Mouse (Mus musculus) stomach, embryonic 16.5 days (tissue): Measurements from ENCODE around the gene Cd164. TPM values are rescaled to one million over a fixed set of nuclear protein-coding genes. Genes with fewer than 3 reads are reported as not detected.
A peak's percentile ranks its signal among the peaks of the same experiment; 100 is the strongest.
"Not testable (repeated sequence)": the region's sequence is repeated elsewhere in the genome, so short reads cannot be mapped to it uniquely, and the experiment has no call there.

Source experiments
- ATAC-seq: fragments of 200-750 bp; cut with Nextera tagmentation; 2 replicates; pipeline ENCODE4 v1.8.0; 2017; ENCODE audit warnings: moderate number of reproducible peaks, moderate TSS enrichment; ENCODE audit not compliant: insufficient read depth, low FRiP score
- H3K27ac ChIP-seq: fragments of 300-500 bp; sonication (generic); 2 replicates; pipeline ENCODE4 v1.5.1; 2014; ENCODE audit warnings: low read length
- H3K27me3 ChIP-seq: fragments of 300-500 bp; sonication (generic); 2 replicates; pipeline ENCODE4 v1.6.1; 2014; ENCODE audit warnings: low read length, control low read depth, mixed read lengths; ENCODE audit not compliant: control insufficient read depth, insufficient read depth
- H3K36me3 ChIP-seq: fragments of 300-500 bp; sonication (generic); 2 replicates; pipeline ENCODE4 v1.6.1; 2014; ENCODE audit warnings: low read length; ENCODE audit not compliant: control insufficient read depth, insufficient read depth
- H3K4me1 ChIP-seq: fragments of 300-500 bp; sonication (generic); 2 replicates; pipeline ENCODE4 v1.6.1; 2014; ENCODE audit warnings: low read length, control low read depth, mixed read lengths; ENCODE audit not compliant: control insufficient read depth, insufficient read depth
- H3K4me2 ChIP-seq: fragments of 300-500 bp; sonication (generic); 2 replicates; pipeline ENCODE4 v1.6.1; 2014; ENCODE audit warnings: low read depth, low read length, mixed read lengths
- H3K4me3 ChIP-seq: fragments of 300-500 bp; sonication (generic); replicated peaks from 2 replicates; pipeline ENCODE4 v1.5.1; 2014; ENCODE audit warnings: mild to moderate bottlenecking, low read length
- H3K9ac ChIP-seq: fragments of 300-500 bp; sonication (generic); 2 replicates; pipeline ENCODE4 v1.6.1; 2014; ENCODE audit warnings: low read length
- H3K9me3 ChIP-seq: fragments of 300-500 bp; sonication (generic); replicated peaks from 2 replicates; pipeline ENCODE4 v1.6.1; 2016; ENCODE audit warnings: low read length, control low read depth; ENCODE audit not compliant: control insufficient read depth
- WGBS: fragments of 180-500 bp; shearing (Covaris S2); extraction: QIAGEN DNeasy Blood & Tissue Kit; methylation state at CpG from one replicate; pipeline ENCODE4 v1.1.7; 2014; 5-methylcytosine and 5-hydroxymethylcytosine counted together
- polyA plus RNA-seq: library from polyadenylated mRNA; unstranded; fragments of >200 nt; fragmentation: Nextera tagmentation; extraction: Ambion mirVana; gene quantifications from 2 replicates; pipeline ENCODE4 v1.2.1, GENCODE M21; 2015

Cd164 gene
- polyA plus RNA-seq, 1 experiment from 2014 or later: 181 TPM

- H3K9ac ChIP-seq: peak within 1 kb of the TSS; percentile 85
- peak within 1 kb of the TSS; percentile 100 for H3K4me2 ChIP-seq
- H3K36me3 ChIP-seq: no peaks in the 10 kb centered on the region
- no peaks in the 10 kb centered on the region for H3K27me3 ChIP-seq
- H3K4me1 ChIP-seq: peaks cover 17% of the 10 kb centered on the region
- ATAC-seq: peak; percentile 92
- WGBS: under 1% methylated on average over 50 of the region's 50 CpGs
- H3K4me3 ChIP-seq: peak within 1 kb of the TSS; percentile 79
- H3K9me3 ChIP-seq: no peaks in the 10 kb centered on the region
- peak within 1 kb of the TSS; percentile 64 for H3K27ac ChIP-seq
Observed at GRCm38 (mm10) chr10:41489708-41490517, 29.3 kb upstream of the Cd164 start, which contains the start of the genes Smpd2 and Ppil6. TSS of gene Smpd2 (minus strand) at chr10:41490369. TSS of gene Ppil6 (plus strand) at chr10:41490439.

- H3K9me3 ChIP-seq: no peaks in the 10 kb centered on the region
- H3K4me3 ChIP-seq: peak overlapping the region; percentile 79
- H3K4me1 ChIP-seq: peaks cover 17% of the 10 kb centered on the region
- under 1% methylated on average over 29 of the region's 29 CpGs for WGBS
- no peaks in the 10 kb centered on the region for H3K27me3 ChIP-seq
- no peak overlapping the region for H3K27ac ChIP-seq
- no peaks in the 10 kb centered on the region for H3K36me3 ChIP-seq
- ATAC-seq: no peak
- peak overlapping the region; percentile 85 for H3K9ac ChIP-seq
- H3K4me2 ChIP-seq: peak overlapping the region; percentile 100
Observed at GRCm38 (mm10) chr10:41490518-41490873, 28.7 kb upstream of the Cd164 start.

GRCm38 (mm10) chr10:41491111-41491510 lies 28.1 kb upstream of the Cd164 start:
- Histone ChIP-seq H3K9ac (no peak overlapping the region), H3K4me3 (no peak overlapping the region), H3K27me3 (no peaks in the 10 kb centered on the region), H3K4me2 (no peak overlapping the region), H3K36me3 (no peaks in the 10 kb centered on the region), H3K4me1 (peaks cover 17% of the 10 kb centered on the region), H3K27ac (no peak overlapping the region), H3K9me3 (no peaks in the 10 kb centered on the region)
- 41% methylated on average over 4 of the region's 4 CpGs for WGBS
- no peak for ATAC-seq

GRCm38 (mm10) chr10:41500941-41501340 lies 18.3 kb upstream of the Cd164 start:
- H3K4me3 ChIP-seq: no peak overlapping the region
- H3K4me2 ChIP-seq: no peak overlapping the region
- 57% methylated on average over 4 of the region's 4 CpGs for WGBS
- no peaks in the 10 kb centered on the region for H3K4me1 ChIP-seq
- no peak overlapping the region for H3K9ac ChIP-seq
- H3K36me3 ChIP-seq: no peaks in the 10 kb centered on the region
- H3K9me3 ChIP-seq: no peaks in the 10 kb centered on the region
- ATAC-seq: no peak
- no peak overlapping the region for H3K27ac ChIP-seq
- H3K27me3 ChIP-seq: no peaks in the 10 kb centered on the region

DNA sequence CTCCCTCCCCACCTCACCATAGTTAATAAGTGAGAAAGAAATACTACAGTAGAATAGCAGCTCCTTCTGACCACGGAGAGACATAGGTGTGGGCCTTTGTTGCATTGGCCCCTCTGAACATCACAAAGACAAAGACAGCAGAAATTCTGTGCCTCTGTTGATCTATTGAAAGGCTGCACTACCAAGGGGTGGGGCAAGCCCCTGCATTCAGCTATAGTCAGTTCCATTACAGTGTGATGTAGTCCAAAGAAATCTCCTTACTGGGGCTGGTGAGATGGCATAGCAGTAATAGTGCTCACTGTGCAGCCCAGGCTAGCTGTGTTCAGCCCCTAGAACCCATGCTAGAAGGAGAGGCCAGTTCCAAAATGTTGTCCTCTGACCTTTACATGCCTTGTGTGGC lies 14.2 kb upstream of the Cd164 start:
- H3K27me3 ChIP-seq: no peaks in the 10 kb centered on the region
- H3K36me3 ChIP-seq: no peaks in the 10 kb centered on the region
- no peak overlapping the region for H3K27ac ChIP-seq
- H3K9me3 ChIP-seq: no peaks in the 10 kb centered on the region
- WGBS: 82% methylated on average over 1 of the region's 1 CpGs
- no peak for ATAC-seq
- no peak overlapping the region for H3K4me2 ChIP-seq
- peaks cover 2% of the 10 kb centered on the region; the same call in 1 of the 2 replicates for H3K4me1 ChIP-seq
- H3K4me3 ChIP-seq: no peak overlapping the region
- H3K9ac ChIP-seq: no peak overlapping the region

DNA sequence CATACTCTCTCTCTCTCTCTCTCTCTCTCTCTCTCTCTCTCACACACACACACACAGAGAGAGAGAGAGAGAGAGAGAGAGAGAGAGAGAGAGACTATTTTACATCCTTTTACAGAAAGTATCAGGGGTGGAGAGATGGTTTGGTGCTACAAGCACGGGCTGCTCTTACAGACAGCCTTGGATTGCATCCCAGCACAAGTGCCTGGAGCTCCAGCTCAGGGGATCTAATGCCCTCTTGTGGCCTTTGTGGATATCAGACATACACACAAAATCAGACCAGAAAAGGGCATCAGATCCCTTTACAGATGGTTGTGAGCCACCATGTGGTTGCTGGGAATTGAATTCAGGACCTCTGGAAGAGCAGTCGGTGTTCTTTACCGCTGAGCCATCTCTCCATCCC lies 13.8 kb upstream of the Cd164 start:
- H3K4me3 ChIP-seq, H3K9ac ChIP-seq, H3K4me2 ChIP-seq, H3K27me3 ChIP-seq, H3K36me3 ChIP-seq, H3K27ac ChIP-seq, H3K4me1 ChIP-seq, H3K9me3 ChIP-seq: not testable (repeated sequence)
- ATAC-seq: peak; percentile 58; the same call in 1 of the 2 replicates
- 2% methylated on average over 3 of the region's 3 CpGs for WGBS

GRCm38 (mm10) chr10:41509160-41509559 lies 10.1 kb upstream of the Cd164 start:
- 34% methylated on average over 2 of the region's 2 CpGs for WGBS
- no peaks in the 10 kb centered on the region for H3K36me3 ChIP-seq
- H3K9me3 ChIP-seq: no peaks in the 10 kb centered on the region
- no peak overlapping the region for H3K4me3 ChIP-seq
- H3K9ac ChIP-seq: no peak overlapping the region
- no peaks in the 10 kb centered on the region for H3K27me3 ChIP-seq
- H3K4me1 ChIP-seq: peaks cover 2% of the 10 kb centered on the region; the same call in 1 of the 2 replicates
- no peak overlapping the region for H3K4me2 ChIP-seq
- ATAC-seq: no peak
- H3K27ac ChIP-seq: no peak overlapping the region

GRCm38 (mm10) chr10:41514301-41514700 lies 4.9 kb upstream of the Cd164 start:
- WGBS: 78% methylated on average over 4 of the region's 4 CpGs
- no peaks in the 10 kb centered on the region for H3K4me1 ChIP-seq
- no peak overlapping the region for H3K4me3 ChIP-seq
- no peaks in the 10 kb centered on the region for H3K27me3 ChIP-seq
- H3K4me2 ChIP-seq: no peak overlapping the region
- H3K9me3 ChIP-seq: no peaks in the 10 kb centered on the region
- no peak for ATAC-seq
- no peak overlapping the region for H3K27ac ChIP-seq
- no peak overlapping the region for H3K9ac ChIP-seq
- H3K36me3 ChIP-seq: no peaks in the 10 kb centered on the region

DNA sequence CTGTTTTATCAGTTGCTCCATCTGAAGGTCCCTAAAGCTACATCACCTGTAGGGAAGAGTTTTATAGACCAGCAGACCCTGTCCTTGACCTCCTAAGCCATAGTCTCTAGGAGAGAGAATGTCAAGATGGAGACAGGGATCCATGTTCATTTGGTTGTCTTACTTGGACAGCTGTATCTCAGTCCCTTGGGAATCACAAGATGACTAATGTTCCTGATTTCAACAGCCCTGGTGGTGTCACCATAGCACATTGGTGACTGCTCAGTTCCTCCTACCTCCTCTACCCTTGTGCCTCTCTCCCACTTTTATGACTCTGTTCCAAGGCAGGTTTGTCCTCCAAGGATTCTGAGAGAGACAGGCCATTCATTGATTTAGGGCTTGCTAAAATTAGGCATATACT lies 4.3 kb upstream of the Cd164 start:
- ATAC-seq: no peak
- no peak overlapping the region for H3K4me3 ChIP-seq
- H3K4me2 ChIP-seq: no peak overlapping the region
- H3K27ac ChIP-seq: no peak overlapping the region
- no peaks in the 10 kb centered on the region for H3K36me3 ChIP-seq
- H3K4me1 ChIP-seq: no peaks in the 10 kb centered on the region
- H3K9me3 ChIP-seq: no peaks in the 10 kb centered on the region
- no peaks in the 10 kb centered on the region for H3K27me3 ChIP-seq
- H3K9ac ChIP-seq: no peak overlapping the region
